Mouse (Mus musculus): ENCODE results near the gene Wdr20. TPM values are rescaled to one million over a fixed set of nuclear protein-coding genes. Genes with fewer than 3 reads are reported as not detected.

The Wdr20 gene
- total and polyA plus RNA-seq, 3 experiments, result 17.9 to 26.2 (median 22.8) TPM

DNA sequence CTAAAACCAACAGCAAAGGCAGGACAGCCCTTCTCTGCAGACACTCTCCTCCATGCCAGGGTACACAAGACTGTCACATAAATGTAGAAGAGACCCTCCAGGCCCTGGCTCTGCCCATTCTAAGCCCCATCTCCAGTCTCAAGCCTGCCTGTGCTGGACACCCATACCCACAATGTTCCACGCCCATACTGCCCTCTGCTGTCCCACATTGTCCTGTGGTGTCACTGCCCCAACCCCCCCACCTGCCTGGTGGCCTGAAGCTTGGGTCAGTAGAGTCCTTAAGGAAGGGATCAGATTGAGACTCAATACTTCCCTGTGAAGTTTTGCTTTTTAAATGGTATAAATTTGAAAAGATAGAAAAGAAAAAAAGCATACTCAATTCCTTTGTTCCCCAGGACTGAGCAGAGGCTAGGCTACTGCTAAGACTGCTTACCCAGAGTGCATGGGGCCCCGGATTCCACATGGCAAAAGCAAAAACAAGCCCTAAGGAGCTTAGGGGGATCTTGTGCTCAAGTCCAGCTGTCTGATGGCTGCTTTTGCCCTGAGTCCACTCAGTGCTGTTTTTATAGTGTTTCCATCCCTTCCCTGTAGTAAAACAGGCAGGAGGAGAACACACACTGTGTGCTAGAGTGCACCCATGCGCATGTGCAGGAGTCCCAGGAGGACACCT is 68.7 kb downstream of the Wdr20 start:
- H3K79me2 ChIP-seq (replicated peaks; ENCODE audit: control insufficient read depth, extremely low read depth, insufficient read depth, poor library complexity, severe bottlenecking), result no peaks in the 10 kb centered on the region
- H3K27me3 ChIP-seq (replicated peaks), result no peaks in the 10 kb centered on the region
- no peak overlapping the region for H3K4me2 ChIP-seq (ENCODE audit: insufficient read depth, low read depth, poor library complexity, severe bottlenecking)
- peaks cover 22 to 94% of the 10 kb centered on the region in 2 experiments for H3K36me3 ChIP-seq (replicated peaks in 1 of 2; ENCODE audit: control insufficient read depth in 1 of 2, insufficient read depth in 1 of 2, low read length in 1 of 2)
- dilution Hi-C loops (cut with MboI; ENCODE audit: extremely low pct_ligation_motif_present, extremely low pct_unique_long_range_greater_than_20kb, low sequenced_read_pairs), result no loop called here
- H3K9ac ChIP-seq (ENCODE audit: insufficient read depth, low read depth), result no peak overlapping the region
- no peak overlapping the region for H3K4me3 ChIP-seq (replicated peaks in 1 of 3; ENCODE audit: low read depth in 2 of 3, low read length in 2 of 3, poor library complexity in 1 of 3)
- in situ Hi-C loops (cut with MboI; ENCODE audit: low pct_ligation_motif_present, low pct_unique_long_range_greater_than_20kb, low sequenced_read_pairs), result no loop called here
- H3K4me1 ChIP-seq (ENCODE audit: control insufficient read depth in 1 of 2, insufficient read depth in 2 of 2), result peaks cover 0 to 21% of the 10 kb centered on the region in 2 experiments; a peak in 1 of 4 replicates
- no peaks in the 10 kb centered on the region for H3K9me3 ChIP-seq (replicated peaks; ENCODE audit: low read length)
- DNase-seq (ENCODE audit: extremely low read depth), result no peak
- H3K27ac ChIP-seq (ENCODE audit: insufficient read depth, low read depth), result no peak overlapping the region
- TF ChIP-seq SMC3 (IDR thresholded peaks at IDR 0.05; ENCODE audit: low read depth, low read length), result peak; percentile 46
- TF ChIP-seq BHLHE40 (IDR thresholded peaks at IDR 0.05; ENCODE audit: low read depth, low read length), result no peak
- TF ChIP-seq CTCF (conservative IDR thresholded peaks at IDR 0.05 in 1 of 2, IDR thresholded peaks at IDR 0.05 in 1 of 2; ENCODE audit: low read depth in 2 of 2, low read length in 2 of 2), result peak in 1 of 2 experiments; percentile 55; a peak in 2 of 4 replicates
- peak; percentile 39 for TF ChIP-seq RAD21 (IDR thresholded peaks at IDR 0.05; ENCODE audit: low read depth, low read length)
- TF ChIP-seq IRF4 (IDR thresholded peaks at IDR 0.05; ENCODE audit: low read depth, low read length), result 0 out of 2 replicates have a peak, but pooled peaks have one; percentile 9
- no peak for TF ChIP-seq GABPA (IDR thresholded peaks at IDR 0.05; ENCODE audit: insufficient replicate concordance, low read depth, low read length)
- TF ChIP-seq TCF12 (IDR thresholded peaks at IDR 0.05; ENCODE audit: low read depth, low read length), result no peak

DNA sequence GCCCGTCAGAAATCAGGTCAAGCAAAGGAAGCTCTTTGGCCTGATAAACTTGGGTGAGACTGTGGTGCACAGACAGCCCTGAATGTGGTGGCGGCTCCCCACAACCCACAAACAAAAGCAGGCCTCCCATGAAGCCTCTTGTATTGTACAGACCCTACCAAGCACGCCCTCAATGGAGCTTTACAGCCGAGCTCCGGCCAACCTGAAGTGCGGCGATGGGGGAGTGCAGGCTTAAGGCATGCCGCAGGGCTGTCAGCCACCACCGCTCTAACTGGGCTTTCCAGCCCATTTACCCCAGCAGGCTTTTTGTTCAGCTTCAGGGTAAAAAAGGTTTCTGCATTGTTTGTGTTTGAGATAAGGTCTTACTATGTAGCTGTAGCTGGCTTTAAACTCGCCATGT is 70.7 kb downstream of the Wdr20 start:
- H3K27me3 ChIP-seq (replicated peaks), result no peaks in the 10 kb centered on the region
- no peak for TF ChIP-seq POLR2AphosphoS2 (IDR thresholded peaks at IDR 0.05; ENCODE audit: low read depth, low read length)
- TF ChIP-seq EP300 (IDR thresholded peaks at IDR 0.05; ENCODE audit: low read length), result no peak
- no peak for TF ChIP-seq RCOR1 (conservative IDR thresholded peaks at IDR 0.05; ENCODE audit: low read depth, low read length)
- TF ChIP-seq UBTF (IDR thresholded peaks at IDR 0.05; ENCODE audit: low read depth, low read length), result no peak
- no peak for TF ChIP-seq MAFK (IDR thresholded peaks at IDR 0.05; ENCODE audit: insufficient replicate concordance, low read length)
- TF ChIP-seq POLR2A (IDR thresholded peaks at IDR 0.05; ENCODE audit: low read depth, low read length), result no peak
- TF ChIP-seq TCF12 (IDR thresholded peaks at IDR 0.05; ENCODE audit: low read depth, low read length), result no peak
- TF ChIP-seq SMC3 (IDR thresholded peaks at IDR 0.05; ENCODE audit: low read depth, low read length), result no peak
- TF ChIP-seq KAT2A (IDR thresholded peaks at IDR 0.05; ENCODE audit: insufficient replicate concordance, low read length), result no peak
- TF ChIP-seq CTCF (conservative IDR thresholded peaks at IDR 0.05 in 1 of 2, IDR thresholded peaks at IDR 0.05 in 1 of 2; ENCODE audit: low read depth in 2 of 2, low read length in 2 of 2), result no peak
- TF ChIP-seq ZNF384 (IDR thresholded peaks at IDR 0.05; ENCODE audit: low read depth, low read length), result no peak
- no peak for TF ChIP-seq CHD1 (IDR thresholded peaks at IDR 0.05; ENCODE audit: low read depth, low read length)
- no peak for TF ChIP-seq JUND (conservative IDR thresholded peaks at IDR 0.05; ENCODE audit: low read depth, low read length)
- peaks cover 12 to 35% of the 10 kb centered on the region in 2 experiments for H3K4me1 ChIP-seq (ENCODE audit: control insufficient read depth in 1 of 2, insufficient read depth in 2 of 2)
- no peak overlapping the region for H3K9ac ChIP-seq (ENCODE audit: insufficient read depth, low read depth)
- H3K79me2 ChIP-seq (replicated peaks; ENCODE audit: control insufficient read depth, extremely low read depth, insufficient read depth, poor library complexity, severe bottlenecking), result no peaks in the 10 kb centered on the region
- no peak overlapping the region for H3K27ac ChIP-seq (ENCODE audit: insufficient read depth, low read depth)
- no peak for DNase-seq (ENCODE audit: extremely low read depth)
- dilution Hi-C loops (cut with MboI; ENCODE audit: extremely low pct_ligation_motif_present, extremely low pct_unique_long_range_greater_than_20kb, low sequenced_read_pairs), result no loop called here
- no peaks in the 10 kb centered on the region for H3K9me3 ChIP-seq (replicated peaks; ENCODE audit: low read length)
- no peak overlapping the region for H3K4me2 ChIP-seq (ENCODE audit: insufficient read depth, low read depth, poor library complexity, severe bottlenecking)
- H3K4me3 ChIP-seq (replicated peaks in 1 of 3; ENCODE audit: low read depth in 2 of 3, low read length in 2 of 3, poor library complexity in 1 of 3), result no peak overlapping the region
- in situ Hi-C loops (cut with MboI; ENCODE audit: low pct_ligation_motif_present, low pct_unique_long_range_greater_than_20kb, low sequenced_read_pairs), result no loop called here
- H3K36me3 ChIP-seq (replicated peaks in 1 of 2; ENCODE audit: control insufficient read depth in 1 of 2, insufficient read depth in 1 of 2, low read length in 1 of 2), result peaks cover 14 to 79% of the 10 kb centered on the region in 2 experiments

Measured in CH12.LX (cell line).